ENCODE assay signal across 17 mouse cellular contexts in the genomic region with DNA sequence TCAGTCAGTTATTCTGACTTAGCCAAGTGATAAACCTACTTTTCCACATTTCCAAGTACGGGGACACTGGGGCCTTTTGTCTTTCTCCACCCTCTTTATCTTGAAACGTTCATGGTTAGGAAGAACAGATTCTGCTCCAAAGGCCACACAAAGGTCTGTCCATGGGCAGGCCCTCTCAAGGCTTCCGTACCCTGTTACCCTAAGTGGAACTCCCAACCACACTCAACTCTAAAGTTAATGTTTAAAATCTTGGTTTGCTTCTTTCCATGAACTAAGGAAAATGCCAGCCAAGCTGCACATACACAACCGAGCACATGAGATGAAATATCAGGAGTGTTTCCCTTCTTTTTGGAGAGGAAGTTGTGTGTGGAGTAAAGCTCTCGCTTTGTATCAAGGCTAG.
"Had no signal": no experiment of that assay in that cellular context is flagged by ENCODE, and none has a peak within 500 bp of the region (broad histone marks: within the 10 kb centered on the region; RNA-seq: fewer than 3 reads in every experiment).

No protein-coding gene starts in this region.

- H3K4me2 ChIP-seq: lung, embryonic 15.5 days; midbrain, embryonic 11.5 days; midbrain, embryonic 13.5 days; midbrain, embryonic 15.5 days; neural tube, embryonic 12.5 days; stomach, embryonic 15.5 days had no signal

- H3K4me3 ChIP-seq: lung, embryonic 15.5 days; megakaryocyte, embryonic 14.5 days; midbrain, embryonic 13.5 days; midbrain, embryonic 15.5 days; neural tube, embryonic 12.5 days; stomach, embryonic 15.5 days had no signal

- DNase-seq: lung, adult 2 months; lung, postnatal 14 days; lung, postnatal 36 days; right cerebral cortex, postnatal 14 days; thymus, adult 2 months; thymus, postnatal 25 days; thymus, postnatal 4 days had no signal

- H3K27me3 ChIP-seq: lung, embryonic 15.5 days; megakaryocyte, embryonic 14.5 days; midbrain, embryonic 13.5 days; midbrain, embryonic 15.5 days; neural tube, embryonic 12.5 days; stomach, embryonic 15.5 days had no signal

- H3K9me3 ChIP-seq: lung, embryonic 15.5 days; megakaryocyte, embryonic 14.5 days; midbrain, embryonic 13.5 days; midbrain, embryonic 15.5 days; neural tube, embryonic 12.5 days; stomach, embryonic 15.5 days had no signal

- ATAC-seq: lung, postnatal 0 days; midbrain, embryonic 13.5 days; midbrain, embryonic 15.5 days had no signal

- H3K27ac ChIP-seq: lung, embryonic 15.5 days; macrophage; midbrain, embryonic 13.5 days; midbrain, embryonic 15.5 days; neural tube, embryonic 12.5 days; stomach, embryonic 15.5 days; stomach, postnatal 0 days had no signal

- H3K4me1 ChIP-seq: midbrain, embryonic 15.5 days; neural tube, embryonic 12.5 days had no signal

- H3K9ac ChIP-seq: lung, embryonic 15.5 days; midbrain, embryonic 13.5 days; midbrain, embryonic 15.5 days; neural tube, embryonic 12.5 days; stomach, embryonic 15.5 days had no signal
